Mouse (Mus musculus): ENCODE results near the gene Gtf2f1. TPM values are rescaled to one million over a fixed set of nuclear protein-coding genes. Genes with fewer than 3 reads are reported as not detected.

Gtf2f1 gene
- total RNA-seq, 1 experiment from 2014 or later, result 83.1 TPM

GRCm38 (mm10) chr17:57012245-57012795 lies 1.2 kb upstream of the Gtf2f1 start:
- no peak for ATAC-seq (replicated peaks; ENCODE audit: insufficient number of reproducible peaks, low FRiP score, low TSS enrichment, poor library complexity, severe bottlenecking)

GRCm38 (mm10) chr17:57010911-57011235 lies 215 bp downstream of the Gtf2f1 start:
- peak; percentile 36; the same call in 1 of the 2 replicates for ATAC-seq (replicated peaks; ENCODE audit: insufficient number of reproducible peaks, low FRiP score, low TSS enrichment, poor library complexity, severe bottlenecking)

- ATAC-seq (replicated peaks; ENCODE audit: insufficient number of reproducible peaks, low FRiP score, low TSS enrichment, poor library complexity, severe bottlenecking), result no peak
These were observed 3.8 kb downstream of the Gtf2f1 start for GRCm38 (mm10) chr17:57007137-57007905.

- no peak for ATAC-seq (replicated peaks; ENCODE audit: insufficient number of reproducible peaks, low FRiP score, low TSS enrichment, poor library complexity, severe bottlenecking)
These were observed 7.1 kb downstream of the Gtf2f1 start for GRCm38 (mm10) chr17:57003994-57004393.

- ATAC-seq (replicated peaks; ENCODE audit: insufficient number of reproducible peaks, low FRiP score, low TSS enrichment, poor library complexity, severe bottlenecking), result no peak
These were observed 9.9 kb downstream of the Gtf2f1 start for GRCm38 (mm10) chr17:57001228-57001627.

- ATAC-seq (replicated peaks; ENCODE audit: insufficient number of reproducible peaks, low FRiP score, low TSS enrichment, poor library complexity, severe bottlenecking), result no peak
These were observed 11.0 kb downstream of the Gtf2f1 start, which contains the start of gene Pspn for GRCm38 (mm10) chr17:56999968-57000609. TSS of gene Pspn (minus strand) at chr17:57000018.

GRCm38 (mm10) chr17:56999414-56999813 lies 11.7 kb downstream of the Gtf2f1 start:
- ATAC-seq (replicated peaks; ENCODE audit: insufficient number of reproducible peaks, low FRiP score, low TSS enrichment, poor library complexity, severe bottlenecking), result no peak

GRCm38 (mm10) chr17:56997029-56997667 lies 13.9 kb downstream of the Gtf2f1 start, which contains the start of gene Alkbh7:
TSS of gene Alkbh7 (plus strand) at chr17:56997339.
- peak; percentile 97 for ATAC-seq (replicated peaks; ENCODE audit: insufficient number of reproducible peaks, low FRiP score, low TSS enrichment, poor library complexity, severe bottlenecking)

- no peak for ATAC-seq (replicated peaks; ENCODE audit: insufficient number of reproducible peaks, low FRiP score, low TSS enrichment, poor library complexity, severe bottlenecking)
These were observed 14.6 kb downstream of the Gtf2f1 start for GRCm38 (mm10) chr17:56996506-56996905.

- ATAC-seq (replicated peaks; ENCODE audit: insufficient number of reproducible peaks, low FRiP score, low TSS enrichment, poor library complexity, severe bottlenecking), result no peak
These were observed 16.0 kb downstream of the Gtf2f1 start for GRCm38 (mm10) chr17:56995046-56995445.

GRCm38 (mm10) chr17:56990966-56991365 lies 20.1 kb downstream of the Gtf2f1 start:
- no peak for ATAC-seq (replicated peaks; ENCODE audit: insufficient number of reproducible peaks, low FRiP score, low TSS enrichment, poor library complexity, severe bottlenecking)

GRCm38 (mm10) chr17:56990115-56990746 lies 20.9 kb downstream of the Gtf2f1 start, which contains the start of gene Clpp:
TSS of gene Clpp (plus strand) at chr17:56990305.
- ATAC-seq (replicated peaks; ENCODE audit: insufficient number of reproducible peaks, low FRiP score, low TSS enrichment, poor library complexity, severe bottlenecking), result peak; percentile 93

GRCm38 (mm10) chr17:56989467-56990114 lies 21.5 kb downstream of the Gtf2f1 start:
- peak; percentile 71 for ATAC-seq (replicated peaks; ENCODE audit: insufficient number of reproducible peaks, low FRiP score, low TSS enrichment, poor library complexity, severe bottlenecking)

- no peak for ATAC-seq (replicated peaks; ENCODE audit: insufficient number of reproducible peaks, low FRiP score, low TSS enrichment, poor library complexity, severe bottlenecking)
These were observed 22.1 kb downstream of the Gtf2f1 start for GRCm38 (mm10) chr17:56988921-56989430.

GRCm38 (mm10) chr17:56988441-56988840 lies 22.6 kb downstream of the Gtf2f1 start:
- ATAC-seq (replicated peaks; ENCODE audit: insufficient number of reproducible peaks, low FRiP score, low TSS enrichment, poor library complexity, severe bottlenecking), result no peak

- ATAC-seq (replicated peaks; ENCODE audit: insufficient number of reproducible peaks, low FRiP score, low TSS enrichment, poor library complexity, severe bottlenecking), result no peak
These were observed 24.8 kb downstream of the Gtf2f1 start for GRCm38 (mm10) chr17:56986105-56986805.

GRCm38 (mm10) chr17:56985656-56986055 lies 25.4 kb downstream of the Gtf2f1 start:
- no peak for ATAC-seq (replicated peaks; ENCODE audit: insufficient number of reproducible peaks, low FRiP score, low TSS enrichment, poor library complexity, severe bottlenecking)

GRCm38 (mm10) chr17:56984886-56985285 lies 26.2 kb downstream of the Gtf2f1 start:
- ATAC-seq (replicated peaks; ENCODE audit: insufficient number of reproducible peaks, low FRiP score, low TSS enrichment, poor library complexity, severe bottlenecking), result no peak
